ENCODE assay signal across 8 mouse cellular contexts in genomic region chr8:10978377-10978776, GRCm38 (mm10). TPM values are rescaled to one million over a fixed set of nuclear protein-coding genes. Genes with fewer than 3 reads are reported as not detected.
DNase-seq lines count a peak whose midpoint lies in the region; ATAC-seq lines count a peak whose summit lies in the region.

No protein-coding gene starts in this region.

- no peak overlapping the region for H3K4me3 ChIP-seq in forebrain, embryonic 14.5 days (ENCODE audit: low read depth, low read length)
- no peak overlapping the region for H3K4me3 ChIP-seq in hindbrain, embryonic 15.5 days

- no peaks in the 10 kb centered on the region for H3K27me3 ChIP-seq in forebrain, embryonic 14.5 days (replicated peaks; ENCODE audit: control insufficient read depth, insufficient read depth, low read length)
- no peaks in the 10 kb centered on the region for H3K27me3 ChIP-seq in hindbrain, embryonic 15.5 days

- H3K4me2 ChIP-seq in forebrain, embryonic 14.5 days (ENCODE audit: low read length), result no peak overlapping the region
- H3K4me2 ChIP-seq in hindbrain, embryonic 15.5 days, result no peak overlapping the region

- H3K9ac ChIP-seq in forebrain, embryonic 14.5 days (ENCODE audit: low read length), result no peak overlapping the region
- H3K9ac ChIP-seq in hindbrain, embryonic 15.5 days, result no peak overlapping the region

- WGBS in forebrain, embryonic 14.5 days, result 39% methylated on average over 21 of the region's 21 CpGs
- 46% methylated on average over 21 of the region's 21 CpGs for WGBS in hindbrain, embryonic 15.5 days

- H3K4me1 ChIP-seq in forebrain, embryonic 14.5 days (ENCODE audit: control insufficient read depth, insufficient read depth, low read length), result peaks cover 22% of the 10 kb centered on the region
- H3K4me1 ChIP-seq in hindbrain, embryonic 15.5 days (replicated peaks), result peaks cover 28% of the 10 kb centered on the region

- ATAC-seq in forebrain, embryonic 14.5 days, result peak; percentile 35
- peak; percentile 75 for ATAC-seq in hindbrain, embryonic 15.5 days (ENCODE audit: low FRiP score, low read depth)
- no peak for ATAC-seq in megakaryocyte-erythroid progenitor cell, adult 5-6 weeks (replicated peaks; ENCODE audit: low FRiP score, low TSS enrichment, poor library complexity, severe bottlenecking)

- H3K27ac ChIP-seq in forebrain, embryonic 14.5 days (ENCODE audit: low read depth, low read length), result no peak overlapping the region
- peak overlapping the region; percentile 75 for H3K27ac ChIP-seq in hindbrain, embryonic 15.5 days (replicated peaks)

- H3K9me3 ChIP-seq in forebrain, embryonic 14.5 days (replicated peaks; ENCODE audit: control insufficient read depth, low read length), result no peaks in the 10 kb centered on the region
- no peaks in the 10 kb centered on the region for H3K9me3 ChIP-seq in hindbrain, embryonic 15.5 days

- peak; percentile 70 for DNase-seq in 3134 (ENCODE audit: extremely low read depth, insufficient read length, low spot score)
- peak; percentile 80 for DNase-seq in adrenal gland, postnatal 14 days
- peak; percentile 68 for DNase-seq in forebrain, embryonic 14.5 days (ENCODE audit: low spot score)
- peak; percentile 30 for DNase-seq in left cerebral cortex, adult 11 months (ENCODE audit: low spot score)
- DNase-seq in lung, postnatal 4 days, result peak; percentile 86 to 92
- peak; percentile 84 for DNase-seq in urinary bladder, postnatal 14 days (ENCODE audit: low spot score)

- no peaks in the 10 kb centered on the region for H3K36me3 ChIP-seq in forebrain, embryonic 14.5 days (ENCODE audit: control insufficient read depth, insufficient read depth, low read length)
- no peaks in the 10 kb centered on the region for H3K36me3 ChIP-seq in hindbrain, embryonic 15.5 days

RNA-seq across cellular contexts. Expression of gene Irs2, which starts 29.9 kb away (rescaled TPM):
- total RNA-seq in adrenal gland, postnatal 14 days (2021), result 28.2 and 49.7 TPM in 2 replicates
- polyA plus RNA-seq in forebrain, embryonic 14.5 days (2014; fragmentation: Nextera tagmentation; extraction: Ambion mirVana), result 3.9 and 4.0 TPM in 2 replicates
- 6.0 and 6.3 TPM in 2 replicates for polyA plus RNA-seq in hindbrain, embryonic 15.5 days (2015; fragmentation: Nextera tagmentation; extraction: Ambion mirVana)
- 11.8 and 12.7 TPM in 2 replicates for total RNA-seq in megakaryocyte-erythroid progenitor cell, adult 5-6 weeks (2014; fragmentation: Nextera tagmentation)
- 4.3 and 6.5 TPM in 2 replicates for total RNA-seq in megakaryocyte-erythroid progenitor cell, adult 5-6 weeks (2017)

Comparison
In these comparisons a context has a peak if more than half of its experiments do, and no peak if none do; other contexts are left out.
1. DNase-seq: peak in every context shown above with its lines; median percentile 89 in lung, postnatal 4 days; 84 in urinary bladder, postnatal 14 days; 80 in adrenal gland, postnatal 14 days; 70 in 3134; 68 in forebrain, embryonic 14.5 days; 30 in left cerebral cortex, adult 11 months.